In the genomic region with DNA sequence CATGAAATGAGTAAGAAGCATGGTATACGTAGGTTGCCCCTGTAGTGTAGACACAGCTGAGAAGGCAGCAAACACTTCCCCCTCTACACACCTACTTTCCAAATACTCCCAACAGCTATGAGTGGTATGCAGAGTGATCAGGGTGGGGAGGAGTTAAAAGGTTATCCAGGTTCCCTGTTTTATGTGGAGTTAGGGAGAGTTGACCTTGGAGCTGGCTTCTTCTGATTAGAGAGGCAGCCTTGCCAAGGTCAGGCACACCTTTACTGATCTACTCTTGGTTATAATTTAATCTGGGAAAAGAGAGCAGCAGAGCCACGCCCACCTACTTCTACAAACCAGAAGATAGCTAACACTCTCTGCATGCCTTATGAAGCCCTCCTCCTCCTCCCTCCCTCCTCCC, we compare ENCODE assay signal across 12 mouse cellular contexts.
DNase-seq lines count a peak whose midpoint lies in the region; ATAC-seq and TF ChIP-seq lines count a peak whose summit lies in the region.
"Had no signal": no experiment of that assay in that cellular context is flagged by ENCODE, and none has a peak within 500 bp of the region (broad histone marks: within the 10 kb centered on the region; RNA-seq: fewer than 3 reads in every experiment).

No protein-coding gene starts in this region.

- DNase-seq in heart, postnatal 14 days: no peak
- DNase-seq in kidney, adult 2 months: peak; percentile 93
- DNase-seq in thymus, postnatal 14 days: no peak
- DNase-seq in thymus, adult 18-20 months: no peak
- DNase-seq: adrenal gland, postnatal 10 days; B cell, adult 2 months; cerebellum, adult 11 months had no signal

- no peak for ATAC-seq in heart, embryonic 13.5 days (ENCODE audit: extremely low read depth, insufficient number of reproducible peaks, low FRiP score, low TSS enrichment)
- 0 out of 2 replicates have a peak, but pooled peaks have one; percentile 40 for ATAC-seq in liver, embryonic 12.5 days
- ATAC-seq in stomach, embryonic 14.5 days (ENCODE audit: insufficient number of reproducible peaks, insufficient read depth, low FRiP score, low read depth): peak; percentile 92
- no peak for ATAC-seq in erythroid progenitor cell, adult 5-6 weeks (replicated peaks; ENCODE audit: low FRiP score, poor library complexity, severe bottlenecking)

- H3K36me3 ChIP-seq in heart, embryonic 13.5 days: no peaks in the 10 kb centered on the region
- no peaks in the 10 kb centered on the region for H3K36me3 ChIP-seq in kidney, adult 2 months (ENCODE audit: control insufficient read depth, insufficient read depth, low read length)
- H3K36me3 ChIP-seq in liver, embryonic 12.5 days: no peaks in the 10 kb centered on the region
- H3K36me3 ChIP-seq in stomach, embryonic 14.5 days (ENCODE audit: control insufficient read depth, insufficient read depth, low read length): no peaks in the 10 kb centered on the region
- H3K36me3 ChIP-seq: embryonic facial prominence, embryonic 12.5 days had no signal

- no peak for TF ChIP-seq POLR2A in kidney, adult 2 months (IDR thresholded peaks at IDR 0.05; ENCODE audit: low read depth, low read length)

- H3K4me3 ChIP-seq in heart, embryonic 13.5 days: no peak overlapping the region
- no peak overlapping the region for H3K4me3 ChIP-seq in kidney, adult 2 months (ENCODE audit: insufficient read depth, low read depth, low read length)
- H3K4me3 ChIP-seq in liver, embryonic 12.5 days: no peak overlapping the region
- H3K4me3 ChIP-seq in stomach, embryonic 14.5 days (ENCODE audit: low read depth, low read length): no peak overlapping the region
- H3K4me3 ChIP-seq: embryonic facial prominence, embryonic 12.5 days had no signal

- H3K27ac ChIP-seq in heart, embryonic 13.5 days (replicated peaks): peak overlapping the region; percentile 75
- peak overlapping the region; percentile 97 for H3K27ac ChIP-seq in kidney, adult 2 months (ENCODE audit: insufficient read depth, low read depth, low read length)
- H3K27ac ChIP-seq in liver, embryonic 12.5 days: no peak overlapping the region
- peak overlapping the region; percentile 80; the same call in 1 of the 2 replicates for H3K27ac ChIP-seq in stomach, embryonic 14.5 days (ENCODE audit: low read length)
- H3K27ac ChIP-seq: embryonic facial prominence, embryonic 12.5 days had no signal

- H3K9ac ChIP-seq in heart, embryonic 13.5 days: no peak overlapping the region
- no peak overlapping the region for H3K9ac ChIP-seq in liver, embryonic 12.5 days
- no peak overlapping the region for H3K9ac ChIP-seq in stomach, embryonic 14.5 days (replicated peaks; ENCODE audit: low read depth, low read length)
- H3K9ac ChIP-seq: embryonic facial prominence, embryonic 12.5 days had no signal

- no peaks in the 10 kb centered on the region for H3K9me3 ChIP-seq in heart, embryonic 13.5 days
- no peaks in the 10 kb centered on the region for H3K9me3 ChIP-seq in liver, embryonic 12.5 days (replicated peaks)
- no peaks in the 10 kb centered on the region for H3K9me3 ChIP-seq in stomach, embryonic 14.5 days (ENCODE audit: control insufficient read depth, low read depth, low read length)
- H3K9me3 ChIP-seq: embryonic facial prominence, embryonic 12.5 days had no signal

- TF ChIP-seq CTCF in kidney, adult 2 months (conservative IDR thresholded peaks at IDR 0.05; ENCODE audit: insufficient read depth, insufficient read length, low read depth, low read length): no peak

- WGBS in heart, embryonic 13.5 days: 42% methylated on average over 2 of the region's 2 CpGs
- 29% methylated on average over 2 of the region's 2 CpGs for WGBS in kidney, adult 2 months
- 38% methylated on average over 2 of the region's 2 CpGs for WGBS in liver, embryonic 12.5 days (ENCODE audit: insufficient replicate concordance)
- WGBS in stomach, embryonic 14.5 days: 63% methylated on average over 2 of the region's 2 CpGs

- no peaks in the 10 kb centered on the region for H3K27me3 ChIP-seq in heart, embryonic 13.5 days (replicated peaks)
- H3K27me3 ChIP-seq in kidney, adult 2 months (replicated peaks; ENCODE audit: control insufficient read depth, insufficient read depth, low read length): no peaks in the 10 kb centered on the region
- no peaks in the 10 kb centered on the region for H3K27me3 ChIP-seq in liver, embryonic 12.5 days (replicated peaks)
- no peaks in the 10 kb centered on the region for H3K27me3 ChIP-seq in stomach, embryonic 14.5 days (ENCODE audit: control insufficient read depth, insufficient read depth, low read length)
- H3K27me3 ChIP-seq: embryonic facial prominence, embryonic 12.5 days had no signal

- no peak overlapping the region for H3K4me2 ChIP-seq in heart, embryonic 13.5 days
- H3K4me2 ChIP-seq in liver, embryonic 12.5 days: no peak overlapping the region
- H3K4me2 ChIP-seq in stomach, embryonic 14.5 days (replicated peaks; ENCODE audit: low read depth, low read length): no peak overlapping the region
- H3K4me2 ChIP-seq: embryonic facial prominence, embryonic 12.5 days had no signal

- H3K4me1 ChIP-seq in heart, embryonic 13.5 days: peaks cover 66% of the 10 kb centered on the region
- peaks cover 15% of the 10 kb centered on the region for H3K4me1 ChIP-seq in kidney, adult 2 months (ENCODE audit: control insufficient read depth, insufficient read depth, low read length)
- peaks cover 22% of the 10 kb centered on the region for H3K4me1 ChIP-seq in liver, embryonic 12.5 days
- H3K4me1 ChIP-seq in stomach, embryonic 14.5 days (ENCODE audit: control insufficient read depth, insufficient read depth, low read length): 0 out of 2 replicates have a peak, but pooled peaks cover 3% of the 10 kb centered on the region

- intact Hi-C loops in heart, postnatal 14 days (cut with DNase I): no loop called here

Comparison
In these comparisons a context has a peak if more than half of its experiments do, and no peak if none do; other contexts are left out.
1. ATAC-seq: peak in liver, embryonic 12.5 days (single experiment) and stomach, embryonic 14.5 days (single experiment); none in heart, embryonic 13.5 days (single experiment) and erythroid progenitor cell, adult 5-6 weeks (single experiment).